Mouse (Mus musculus) heart, embryonic 10.5 days (tissue): ENCODE data around the gene Snapc4. TPM values are rescaled to one million over a fixed set of nuclear protein-coding genes. Genes with fewer than 3 reads are reported as not detected.
A peak's percentile ranks its signal among the peaks of the same experiment; 100 is the strongest.

Source experiments
- DNase-seq: peaks from one replicate; pipeline ENCODE4 v3.0.0-alpha.2; 2017; ENCODE audit warnings: low spot score
- H3K27ac ChIP-seq: fragments of 300-500 bp; sonication (generic); 2 replicates; pipeline ENCODE4 v1.5.1; 2016; ENCODE audit warnings: mild to moderate bottlenecking
- H3K27me3 ChIP-seq: fragments of 300-500 bp; sonication (generic); 2 replicates; pipeline ENCODE4 v1.6.1; 2016; ENCODE audit warnings: mild to moderate bottlenecking; ENCODE audit not compliant: poor library complexity, insufficient read depth, severe bottlenecking
- H3K36me3 ChIP-seq: fragments of 300-500 bp; sonication (generic); 2 replicates; pipeline ENCODE4 v1.6.1; 2016; ENCODE audit warnings: mild to moderate bottlenecking, moderate library complexity
- H3K4me1 ChIP-seq: fragments of 300-500 bp; sonication (generic); 2 replicates; pipeline ENCODE4 v1.6.1; 2016; ENCODE audit warnings: mild to moderate bottlenecking
- H3K4me3 ChIP-seq: fragments of 300-500 bp; sonication (generic); 2 replicates; pipeline ENCODE4 v1.5.1; 2016; ENCODE audit warnings: mild to moderate bottlenecking, moderate library complexity
- H3K9me3 ChIP-seq: fragments of 300-500 bp; sonication (generic); 2 replicates; pipeline ENCODE4 v1.6.1; 2016; ENCODE audit warnings: mild to moderate bottlenecking, moderate library complexity
- WGBS: fragments of 180-500 bp; shearing (Covaris S2); methylation state at CpG from one replicate; pipeline ENCODE4 v1.1.7; 2016; 5-methylcytosine and 5-hydroxymethylcytosine counted together
- polyA plus RNA-seq: library from polyadenylated mRNA; unstranded; fragments of >200 nt; fragmentation: Nextera tagmentation; extraction: Ambion mirVana; gene quantifications from 2 replicates; pipeline ENCODE4 v1.2.1, GENCODE M21; 2016

Gene Snapc4
- polyA plus RNA-seq, 1 experiment from 2014 or later: 31.7 TPM

- Histone ChIP-seq H3K27ac (peak overlapping the region; percentile 36; the same call in 1 of the 2 replicates), H3K4me3 (no peak overlapping the region), H3K36me3 (peaks cover 83% of the 10 kb centered on the region), H3K4me1 (peaks cover 26% of the 10 kb centered on the region), H3K9me3 (no peaks in the 10 kb centered on the region), H3K27me3 (no peaks in the 10 kb centered on the region)
- DNase-seq: peak; percentile 89
- 60% methylated on average over 15 of the region's 15 CpGs for WGBS
Measured at GRCm38 (mm10) chr2:26325386-26326181, 54.9 kb downstream of the Snapc4 start.

GRCm38 (mm10) chr2:26324917-26325316 lies 55.5 kb downstream of the Snapc4 start:
- H3K4me1 ChIP-seq: peaks cover 26% of the 10 kb centered on the region
- H3K9me3 ChIP-seq: no peaks in the 10 kb centered on the region
- DNase-seq: no peak
- peaks cover 77% of the 10 kb centered on the region for H3K36me3 ChIP-seq
- H3K27ac ChIP-seq: no peak overlapping the region
- no peaks in the 10 kb centered on the region for H3K27me3 ChIP-seq
- WGBS: 47% methylated on average over 2 of the region's 2 CpGs
- H3K4me3 ChIP-seq: no peak overlapping the region

DNA sequence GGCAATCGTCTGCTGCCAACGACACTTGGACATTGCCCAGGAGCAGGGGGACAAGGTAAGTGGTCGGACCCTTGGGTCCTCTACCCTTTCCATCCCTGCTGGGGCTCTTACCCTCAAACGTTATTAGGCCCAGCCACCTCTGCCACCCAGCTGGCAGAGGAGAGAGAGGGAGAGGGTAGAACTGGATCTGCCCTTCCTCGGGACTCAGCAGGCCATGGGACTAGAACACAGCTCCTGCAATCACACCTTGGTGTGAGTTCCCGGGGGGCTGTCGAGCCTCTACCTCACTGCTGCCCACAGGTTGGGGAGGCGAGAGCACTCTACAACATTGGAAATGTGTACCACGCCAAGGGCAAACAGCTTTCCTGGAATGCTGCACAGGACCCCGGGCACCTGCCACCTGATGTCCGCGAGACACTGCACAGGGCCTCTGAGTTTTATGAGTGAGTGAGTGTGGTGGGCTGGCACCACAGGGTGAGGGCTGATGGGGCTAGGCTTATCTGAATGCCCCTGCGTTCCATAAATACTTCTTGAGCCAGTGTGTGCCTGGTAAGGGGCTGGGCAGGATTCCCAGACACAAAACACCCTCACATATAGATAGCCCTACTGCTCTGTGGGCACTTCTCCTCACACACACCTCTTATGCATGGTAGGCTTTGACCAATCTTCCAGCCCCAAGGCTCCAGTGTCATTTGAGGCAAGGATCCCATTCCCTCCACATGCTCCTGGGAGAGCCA lies 56.7 kb downstream of the Snapc4 start:
- H3K4me1 ChIP-seq: peaks cover 27% of the 10 kb centered on the region
- H3K9me3 ChIP-seq: no peaks in the 10 kb centered on the region
- WGBS: 87% methylated on average over 13 of the region's 13 CpGs
- no peaks in the 10 kb centered on the region for H3K27me3 ChIP-seq
- H3K4me3 ChIP-seq: no peak overlapping the region
- H3K36me3 ChIP-seq: peaks cover 80% of the 10 kb centered on the region
- no peak for DNase-seq
- H3K27ac ChIP-seq: no peak overlapping the region

- H3K9me3 ChIP-seq: no peaks in the 10 kb centered on the region
- peaks cover 55% of the 10 kb centered on the region for H3K4me1 ChIP-seq
- H3K27me3 ChIP-seq: no peaks in the 10 kb centered on the region
- no peak overlapping the region for H3K4me3 ChIP-seq
- peaks cover 59% of the 10 kb centered on the region for H3K36me3 ChIP-seq
- H3K27ac ChIP-seq: no peak overlapping the region
- no peak for DNase-seq
- 83% methylated on average over 14 of the region's 14 CpGs for WGBS
Measured at GRCm38 (mm10) chr2:26320245-26321185, 59.9 kb downstream of the Snapc4 start.

- H3K4me1 ChIP-seq: peaks cover 58% of the 10 kb centered on the region
- H3K27me3 ChIP-seq: no peaks in the 10 kb centered on the region
- no peak overlapping the region for H3K27ac ChIP-seq
- peaks cover 51% of the 10 kb centered on the region for H3K36me3 ChIP-seq
- no peak for DNase-seq
- 91% methylated on average over 13 of the region's 13 CpGs for WGBS
- H3K9me3 ChIP-seq: no peaks in the 10 kb centered on the region
- no peak overlapping the region for H3K4me3 ChIP-seq
Measured at GRCm38 (mm10) chr2:26319519-26320244, 60.8 kb downstream of the Snapc4 start.

DNA sequence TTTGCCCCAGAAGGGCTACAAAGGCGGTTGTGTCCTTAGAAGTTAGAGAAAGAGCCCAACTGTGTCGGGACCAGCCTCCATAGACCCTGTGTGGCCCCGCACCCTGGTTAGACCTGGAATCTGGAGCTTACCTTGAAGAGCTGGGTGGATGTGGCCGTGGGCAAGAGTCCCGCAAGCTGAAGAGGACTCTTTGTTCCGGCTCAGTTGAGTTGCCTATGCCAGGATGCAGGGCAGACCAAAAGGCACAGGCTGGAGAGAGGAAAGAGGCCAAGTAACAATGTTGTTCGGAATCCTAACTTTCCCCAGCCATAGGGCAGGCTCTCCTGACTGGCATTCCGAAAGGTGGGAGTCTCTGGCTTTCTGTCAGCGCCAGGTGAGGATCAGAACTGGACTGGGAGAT lies 61.3 kb downstream of the Snapc4 start:
- no peak for DNase-seq
- Histone ChIP-seq H3K36me3 (peaks cover 45% of the 10 kb centered on the region), H3K9me3 (no peaks in the 10 kb centered on the region), H3K4me1 (peaks cover 64% of the 10 kb centered on the region), H3K27ac (no peak overlapping the region), H3K4me3 (no peak overlapping the region), H3K27me3 (no peaks in the 10 kb centered on the region)
- WGBS: 86% methylated on average over 9 of the region's 9 CpGs

DNA sequence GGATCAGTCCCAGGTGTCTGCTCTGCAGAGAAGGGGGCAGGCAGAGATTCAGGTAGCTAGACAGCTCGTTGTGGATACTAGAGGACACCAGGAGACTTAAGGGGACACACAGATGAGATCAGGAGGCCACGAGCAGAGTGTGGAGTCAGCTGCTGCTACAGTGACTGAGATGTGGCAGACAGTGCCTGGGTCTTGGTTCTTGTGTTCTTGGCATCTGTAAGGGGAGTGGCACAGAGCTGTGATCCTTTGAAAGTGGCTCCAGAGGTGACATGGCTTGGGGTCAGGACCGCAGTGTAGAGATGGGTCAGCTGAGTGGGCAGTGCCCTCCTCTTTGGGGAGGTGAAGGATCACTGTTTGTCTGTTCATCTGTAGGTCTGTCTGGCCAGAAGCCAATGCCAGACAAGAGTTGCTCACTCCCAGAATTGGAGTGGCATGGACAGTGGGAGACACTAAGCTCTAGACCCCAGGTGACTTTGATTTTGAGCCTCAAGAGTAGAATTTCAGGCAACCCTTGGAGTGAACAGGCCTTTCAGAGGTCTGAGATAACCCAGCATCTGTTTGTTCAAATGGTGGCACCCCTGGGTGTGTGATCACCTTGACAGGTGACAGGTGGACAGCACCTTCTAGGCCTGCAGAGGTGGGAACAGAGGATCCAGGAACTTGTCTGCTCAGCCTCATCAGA lies 62.3 kb downstream of the Snapc4 start:
- 71% methylated on average over 3 of the region's 3 CpGs for WGBS
- H3K36me3 ChIP-seq: peaks cover 35% of the 10 kb centered on the region
- peak overlapping the region; percentile 85; the same call in 1 of the 2 replicates for H3K4me3 ChIP-seq
- H3K9me3 ChIP-seq: no peaks in the 10 kb centered on the region
- H3K27ac ChIP-seq: 0 out of 2 replicates have a peak overlapping the region, but pooled peaks have one; percentile 36
- H3K4me1 ChIP-seq: peaks cover 67% of the 10 kb centered on the region
- no peak for DNase-seq
- H3K27me3 ChIP-seq: no peaks in the 10 kb centered on the region

GRCm38 (mm10) chr2:26317371-26317770 lies 63.1 kb downstream of the Snapc4 start:
- H3K9me3 ChIP-seq: no peaks in the 10 kb centered on the region
- peaks cover 28% of the 10 kb centered on the region for H3K36me3 ChIP-seq
- H3K27me3 ChIP-seq: no peaks in the 10 kb centered on the region
- peak overlapping the region; percentile 85 for H3K4me3 ChIP-seq
- no peak overlapping the region for H3K27ac ChIP-seq
- no peak for DNase-seq
- WGBS: 51% methylated on average over 3 of the region's 3 CpGs
- H3K4me1 ChIP-seq: peaks cover 74% of the 10 kb centered on the region

- Histone ChIP-seq H3K27me3 (no peaks in the 10 kb centered on the region), H3K36me3 (peaks cover 21% of the 10 kb centered on the region), H3K27ac (peak overlapping the region; percentile 97; the same call in 1 of the 2 replicates), H3K9me3 (no peaks in the 10 kb centered on the region), H3K4me3 (peak overlapping the region; percentile 85), H3K4me1 (peaks cover 76% of the 10 kb centered on the region)
- 70% methylated on average over 9 of the region's 9 CpGs for WGBS
- DNase-seq: no peak
Measured at GRCm38 (mm10) chr2:26316576-26317246, 63.7 kb downstream of the Snapc4 start.

DNA sequence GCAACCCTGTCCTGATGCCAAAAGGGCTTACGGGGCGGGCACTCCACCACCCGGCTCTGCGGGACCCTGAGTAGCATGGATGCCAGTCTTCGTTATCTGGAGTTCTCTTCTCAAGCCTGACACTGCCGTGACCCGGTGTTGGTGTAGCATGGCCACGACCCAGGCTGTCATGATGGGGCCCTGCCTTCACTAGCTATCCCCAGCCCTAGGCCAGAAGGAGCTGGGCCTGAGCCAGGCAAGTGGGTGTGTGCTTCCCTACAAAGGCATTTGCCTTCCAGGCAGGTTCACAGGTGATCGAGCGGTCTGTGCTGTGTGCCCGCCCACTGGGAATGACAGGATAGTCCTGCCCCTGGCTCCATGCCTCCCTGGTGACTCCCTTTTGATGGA lies 64.5 kb downstream of the Snapc4 start:
- Histone ChIP-seq H3K9me3 (no peaks in the 10 kb centered on the region), H3K4me3 (peak overlapping the region; percentile 85), H3K27ac (peak overlapping the region; percentile 97), H3K4me1 (peaks cover 80% of the 10 kb centered on the region), H3K27me3 (no peaks in the 10 kb centered on the region), H3K36me3 (peaks cover 17% of the 10 kb centered on the region)
- WGBS: 1% methylated on average over 11 of the region's 11 CpGs
- no peak for DNase-seq
